Mouse (Mus musculus): ENCODE measurements at regions not wholly inside any gene's neighbourhood (a gene's known extent, or its start where the extent isn't known, plus 50 kb on each side); places are given as distances from the start of the nearest gene placed in this dataset.
A peak's percentile ranks its signal among the peaks of the same experiment; 100 is the strongest.

- no peaks in the 10 kb centered on the region for H3K4me1 ChIP-seq (replicated peaks; ENCODE audit: control insufficient read depth, insufficient read depth, low read length)
- H3K4me2 ChIP-seq (replicated peaks; ENCODE audit: low read depth) = no peak overlapping the region
- no peaks in the 10 kb centered on the region for H3K9me3 ChIP-seq (ENCODE audit: control insufficient read depth)
- no peak overlapping the region for H3K4me3 ChIP-seq (ENCODE audit: low read depth, low read length)
- TF ChIP-seq CTCF (IDR thresholded peaks at IDR 0.05; ENCODE audit: low read depth) = no peak
- H3K27me3 ChIP-seq (replicated peaks; ENCODE audit: control insufficient read depth, insufficient read depth, low read length) = no peaks in the 10 kb centered on the region
- ATAC-seq = no peak
- no peaks in the 10 kb centered on the region for H3K36me3 ChIP-seq (ENCODE audit: control insufficient read depth, insufficient read depth)
- 30% methylated on average over 4 of the region's 4 CpGs for WGBS
- H3K27ac ChIP-seq (ENCODE audit: low read depth, low read length) = no peak overlapping the region
- H3K9ac ChIP-seq (ENCODE audit: low read depth, low read length) = no peak overlapping the region
Measured at GRCm38 (mm10) chr11:19254183-19254582, 235.4 kb upstream of the Meis1 start.

- no peaks in the 10 kb centered on the region for H3K9me3 ChIP-seq (ENCODE audit: control insufficient read depth)
- H3K9ac ChIP-seq (ENCODE audit: low read depth, low read length) = no peak overlapping the region
- H3K27ac ChIP-seq (ENCODE audit: low read depth, low read length) = no peak overlapping the region
- H3K36me3 ChIP-seq (ENCODE audit: control insufficient read depth, insufficient read depth) = no peaks in the 10 kb centered on the region
- TF ChIP-seq CTCF (IDR thresholded peaks at IDR 0.05; ENCODE audit: low read depth) = no peak
- H3K4me1 ChIP-seq (replicated peaks; ENCODE audit: control insufficient read depth, insufficient read depth, low read length) = no peaks in the 10 kb centered on the region
- H3K4me3 ChIP-seq (ENCODE audit: low read depth, low read length) = no peak overlapping the region
- H3K4me2 ChIP-seq (replicated peaks; ENCODE audit: low read depth) = no peak overlapping the region
- H3K27me3 ChIP-seq (replicated peaks; ENCODE audit: control insufficient read depth, insufficient read depth, low read length) = no peaks in the 10 kb centered on the region
- WGBS = 65% methylated on average over 4 of the region's 4 CpGs
- no peak for ATAC-seq
Measured at GRCm38 (mm10) chr11:19257549-19257948, 238.8 kb upstream of the Meis1 start.

- no peak for TF ChIP-seq CTCF (IDR thresholded peaks at IDR 0.05; ENCODE audit: low read depth)
- H3K27ac ChIP-seq (ENCODE audit: low read depth, low read length) = no peak overlapping the region
- no peak for ATAC-seq
- H3K4me2 ChIP-seq (replicated peaks; ENCODE audit: low read depth) = no peak overlapping the region
- no peaks in the 10 kb centered on the region for H3K9me3 ChIP-seq (ENCODE audit: control insufficient read depth)
- 74% methylated on average over 4 of the region's 4 CpGs for WGBS
- H3K36me3 ChIP-seq (ENCODE audit: control insufficient read depth, insufficient read depth) = no peaks in the 10 kb centered on the region
- no peaks in the 10 kb centered on the region for H3K4me1 ChIP-seq (replicated peaks; ENCODE audit: control insufficient read depth, insufficient read depth, low read length)
- H3K27me3 ChIP-seq (replicated peaks; ENCODE audit: control insufficient read depth, insufficient read depth, low read length) = no peaks in the 10 kb centered on the region
- no peak overlapping the region for H3K9ac ChIP-seq (ENCODE audit: low read depth, low read length)
- no peak overlapping the region for H3K4me3 ChIP-seq (ENCODE audit: low read depth, low read length)
Measured at GRCm38 (mm10) chr11:19262832-19263231, 244.0 kb upstream of the Meis1 start.

- H3K9me3 ChIP-seq (ENCODE audit: control insufficient read depth) = no peaks in the 10 kb centered on the region
- H3K27ac ChIP-seq (ENCODE audit: low read depth, low read length) = no peak overlapping the region
- ATAC-seq = 0 out of 2 replicates have a peak, but pooled peaks have one; percentile 19
- H3K4me2 ChIP-seq (replicated peaks; ENCODE audit: low read depth) = no peak overlapping the region
- 70% methylated on average over 18 of the region's 18 CpGs for WGBS
- TF ChIP-seq CTCF (IDR thresholded peaks at IDR 0.05; ENCODE audit: low read depth) = no peak
- no peak overlapping the region for H3K9ac ChIP-seq (ENCODE audit: low read depth, low read length)
- H3K4me1 ChIP-seq (replicated peaks; ENCODE audit: control insufficient read depth, insufficient read depth, low read length) = no peaks in the 10 kb centered on the region
- H3K27me3 ChIP-seq (replicated peaks; ENCODE audit: control insufficient read depth, insufficient read depth, low read length) = no peaks in the 10 kb centered on the region
- H3K4me3 ChIP-seq (ENCODE audit: low read depth, low read length) = no peak overlapping the region
- H3K36me3 ChIP-seq (ENCODE audit: control insufficient read depth, insufficient read depth) = no peaks in the 10 kb centered on the region
Measured at GRCm38 (mm10) chr11:19264798-19265671, 246.2 kb upstream of the Meis1 start.

GRCm38 (mm10) chr11:19265672-19265972 is 246.8 kb upstream of the Meis1 start:
- no peak overlapping the region for H3K9ac ChIP-seq (ENCODE audit: low read depth, low read length)
- H3K36me3 ChIP-seq (ENCODE audit: control insufficient read depth, insufficient read depth) = no peaks in the 10 kb centered on the region
- WGBS = 33% methylated on average over 3 of the region's 3 CpGs
- TF ChIP-seq CTCF (IDR thresholded peaks at IDR 0.05; ENCODE audit: low read depth) = no peak
- no peak overlapping the region for H3K4me2 ChIP-seq (replicated peaks; ENCODE audit: low read depth)
- H3K4me3 ChIP-seq (ENCODE audit: low read depth, low read length) = no peak overlapping the region
- H3K4me1 ChIP-seq (replicated peaks; ENCODE audit: control insufficient read depth, insufficient read depth, low read length) = no peaks in the 10 kb centered on the region
- no peak overlapping the region for H3K27ac ChIP-seq (ENCODE audit: low read depth, low read length)
- no peaks in the 10 kb centered on the region for H3K27me3 ChIP-seq (replicated peaks; ENCODE audit: control insufficient read depth, insufficient read depth, low read length)
- no peaks in the 10 kb centered on the region for H3K9me3 ChIP-seq (ENCODE audit: control insufficient read depth)
- no peak for ATAC-seq

GRCm38 (mm10) chr11:19290971-19291370 is 272.2 kb upstream of the Meis1 start:
- Histone ChIP-seq H3K4me3 (ENCODE audit: low read depth, low read length) (no peak overlapping the region), H3K9ac (ENCODE audit: low read depth, low read length) (no peak overlapping the region), H3K9me3 (ENCODE audit: control insufficient read depth) (no peaks in the 10 kb centered on the region), H3K4me2 (replicated peaks; ENCODE audit: low read depth) (no peak overlapping the region), H3K27ac (ENCODE audit: low read depth, low read length) (no peak overlapping the region), H3K4me1 (replicated peaks; ENCODE audit: control insufficient read depth, insufficient read depth, low read length) (no peaks in the 10 kb centered on the region), H3K36me3 (ENCODE audit: control insufficient read depth, insufficient read depth) (no peaks in the 10 kb centered on the region), H3K27me3 (replicated peaks; ENCODE audit: control insufficient read depth, insufficient read depth, low read length) (no peaks in the 10 kb centered on the region)
- WGBS = 85% methylated on average over 6 of the region's 6 CpGs
- ATAC-seq = no peak
- TF ChIP-seq CTCF (IDR thresholded peaks at IDR 0.05; ENCODE audit: low read depth) = no peak
